Mouse (Mus musculus) CH12.LX (cell line): ENCODE results near the gene Mon1b. TPM values are rescaled to one million over a fixed set of nuclear protein-coding genes. Genes with fewer than 3 reads are reported as not detected.

Experiments
- DNase-seq: peaks from one replicate; pipeline ENCODE4 v3.0.0-alpha.2; 2013; ENCODE audit errors: extremely low read depth
- H3K27ac ChIP-seq: 2 replicates; pipeline ENCODE4 v1.5.1; 2012; ENCODE audit warnings: low read depth, mild to moderate bottlenecking, control low read depth, moderate library complexity; ENCODE audit not compliant: insufficient read depth
- H3K27me3 ChIP-seq: replicated peaks from 2 replicates; pipeline ENCODE3; 2012; ENCODE audit warnings: inconsistent platforms
- H3K36me3 ChIP-seq, 2 experiments: replicated peaks in 1 of 2; 2 replicates each; pipeline versions ENCODE3 to v1.6.1; 2012; ENCODE audit warnings: inconsistent platforms in 1 of 2, low read length in 1 of 2, mild to moderate bottlenecking in 1 of 2, mixed read lengths in 1 of 2, moderate library complexity in 1 of 2; ENCODE audit not compliant: control insufficient read depth in 1 of 2, insufficient read depth in 1 of 2
- H3K4me1 ChIP-seq, 2 experiments: 2 replicates each; pipeline ENCODE4 v1.6.1; 2012; ENCODE audit warnings: inconsistent platforms in 1 of 2, moderate library complexity in 1 of 2; ENCODE audit not compliant: insufficient read depth in 2 of 2, control insufficient read depth in 1 of 2
- H3K4me2 ChIP-seq: 2 replicates; pipeline ENCODE4 v1.6.1; 2012; ENCODE audit warnings: low read depth, mild to moderate bottlenecking, control low read depth; ENCODE audit not compliant: poor library complexity, insufficient read depth, severe bottlenecking
- H3K4me3 ChIP-seq, 3 experiments: fragments of 150-350 bp in 1 of 3; sonication (generic) in 1 of 3; replicated peaks in 1 of 3; 2 replicates each; pipeline versions ENCODE3 to v1.5.1; 2011 to 2012; ENCODE audit warnings: low read depth in 2 of 3, low read length in 2 of 3, mild to moderate bottlenecking in 2 of 3, moderate library complexity in 2 of 3, control low read depth in 1 of 3, improper control_type of control experiment in 1 of 3, inconsistent platforms in 1 of 3, mixed read lengths in 1 of 3; ENCODE audit not compliant: poor library complexity in 1 of 3
- H3K79me2 ChIP-seq: replicated peaks from 2 replicates; pipeline ENCODE4 v1.6.1; 2012; ENCODE audit warnings: mild to moderate bottlenecking, moderate library complexity; ENCODE audit not compliant: control insufficient read depth, poor library complexity, insufficient read depth, severe bottlenecking; ENCODE audit errors: extremely low read depth
- H3K9ac ChIP-seq: 2 replicates; pipeline ENCODE4 v1.6.1; 2012; ENCODE audit warnings: low read depth, mild to moderate bottlenecking, control low read depth, moderate library complexity; ENCODE audit not compliant: insufficient read depth
- H3K9me3 ChIP-seq: replicated peaks from 2 replicates; pipeline ENCODE3; 2012; ENCODE audit warnings: low read length, inconsistent platforms, mixed read lengths
- CHD2 ChIP-seq: IDR thresholded peaks from 2 replicates; pipeline ENCODE4 v1.6.1; 2011; ENCODE audit warnings: low read length, improper control_type of control experiment
- CTCF ChIP-seq, 2 experiments: IDR thresholded peaks in 1 of 2; conservative IDR thresholded peaks in 1 of 2; 2 replicates each; pipeline ENCODE4 v1.5.1; 2011 to 2012; ENCODE audit warnings: low read depth in 2 of 2, low read length in 2 of 2, improper control_type of control experiment in 1 of 2, inconsistent platforms in 1 of 2, mild to moderate bottlenecking in 1 of 2, moderate library complexity in 1 of 2
- ELF1 ChIP-seq: IDR thresholded peaks from 2 replicates; pipeline ENCODE4 v1.6.1; 2014; ENCODE audit warnings: low read depth, mild to moderate bottlenecking, inconsistent platforms, low read length, improper control_type of control experiment
- ETS1 ChIP-seq: conservative IDR thresholded peaks from 2 replicates; pipeline ENCODE4 v1.6.1; 2012; ENCODE audit warnings: low read depth, mild to moderate bottlenecking, inconsistent platforms, low read length, improper control_type of control experiment, moderate library complexity
- HCFC1 ChIP-seq: IDR thresholded peaks from 2 replicates; pipeline ENCODE4 v1.6.1; 2012; ENCODE audit warnings: low read depth, mild to moderate bottlenecking, inconsistent platforms, low read length, improper control_type of control experiment
- JUN ChIP-seq: IDR thresholded peaks from 2 replicates; pipeline ENCODE4 v1.6.1; 2011; ENCODE audit warnings: low read depth, mild to moderate bottlenecking, low read length, improper control_type of control experiment, moderate library complexity; ENCODE audit not compliant: insufficient read depth
- KAT2A ChIP-seq: IDR thresholded peaks from 2 replicates; pipeline ENCODE4 v1.6.1; 2012; ENCODE audit warnings: low read length, improper control_type of control experiment, inconsistent platforms; ENCODE audit not compliant: insufficient replicate concordance
- MAFK ChIP-seq: IDR thresholded peaks from 2 replicates; pipeline ENCODE4 v1.6.1; 2011; ENCODE audit warnings: low read length, improper control_type of control experiment; ENCODE audit not compliant: insufficient replicate concordance
- MAX ChIP-seq: IDR thresholded peaks from 2 replicates; pipeline ENCODE4 v1.6.1; 2011; ENCODE audit warnings: low read length, improper control_type of control experiment
- MAZ ChIP-seq: IDR thresholded peaks from 2 replicates; pipeline ENCODE4 v1.6.1; 2012; ENCODE audit warnings: low read depth, mild to moderate bottlenecking, inconsistent platforms, low read length, improper control_type of control experiment, moderate library complexity
- MEF2A ChIP-seq: IDR thresholded peaks from 2 replicates; pipeline ENCODE4 v1.6.1; 2014; ENCODE audit warnings: low read depth, mild to moderate bottlenecking, inconsistent platforms, low read length, improper control_type of control experiment, borderline replicate concordance
- NELFE ChIP-seq: IDR thresholded peaks from 2 replicates; pipeline ENCODE4 v1.6.1; 2011; ENCODE audit warnings: low read depth, low read length, improper control_type of control experiment
- NRF1 ChIP-seq: IDR thresholded peaks from 2 replicates; pipeline ENCODE4 v1.6.1; 2014; ENCODE audit warnings: low read depth, mild to moderate bottlenecking, inconsistent platforms, low read length, improper control_type of control experiment, moderate library complexity
- PAX5 ChIP-seq: IDR thresholded peaks from 2 replicates; pipeline ENCODE4 v1.6.1; 2012; ENCODE audit warnings: low read length, inconsistent platforms, mixed read lengths
- POLR2AphosphoS2 ChIP-seq: IDR thresholded peaks from 2 replicates; pipeline ENCODE4 v1.6.1; 2011; ENCODE audit warnings: low read depth, low read length, improper control_type of control experiment
- RAD21 ChIP-seq: IDR thresholded peaks from 2 replicates; pipeline ENCODE4 v1.6.1; 2011; ENCODE audit warnings: low read depth, mild to moderate bottlenecking, low read length, improper control_type of control experiment, moderate library complexity
- SIN3A ChIP-seq: IDR thresholded peaks from 2 replicates; pipeline ENCODE4 v1.6.1; 2012; ENCODE audit warnings: low read length, improper control_type of control experiment, inconsistent platforms
- TBP ChIP-seq: conservative IDR thresholded peaks from 2 replicates; pipeline ENCODE4 v1.6.1; 2011; ENCODE audit warnings: low read depth, low read length, improper control_type of control experiment
- TCF12 ChIP-seq: IDR thresholded peaks from 2 replicates; pipeline ENCODE4 v1.6.1; 2014; ENCODE audit warnings: low read depth, mild to moderate bottlenecking, inconsistent platforms, low read length, improper control_type of control experiment
- UBTF ChIP-seq: IDR thresholded peaks from 2 replicates; pipeline ENCODE4 v1.6.1; 2012; ENCODE audit warnings: low read depth, mild to moderate bottlenecking, inconsistent platforms, low read length, improper control_type of control experiment, moderate library complexity
- USF1 ChIP-seq: IDR thresholded peaks from 2 replicates; pipeline ENCODE4 v1.6.1; 2014; ENCODE audit warnings: low read depth, mild to moderate bottlenecking, inconsistent platforms, low read length, improper control_type of control experiment
- USF2 ChIP-seq: conservative IDR thresholded peaks from 2 replicates; pipeline ENCODE4 v1.6.1; 2011; ENCODE audit warnings: low read depth, low read length, improper control_type of control experiment
- ZKSCAN1 ChIP-seq: IDR thresholded peaks from 2 replicates; pipeline ENCODE4 v1.6.1; 2012; ENCODE audit warnings: low read depth, inconsistent platforms, low read length, improper control_type of control experiment, borderline replicate concordance
- ZNF384 ChIP-seq: IDR thresholded peaks from 2 replicates; pipeline ENCODE4 v1.6.1; 2012; ENCODE audit warnings: low read depth, low read length, improper control_type of control experiment, inconsistent platforms
- dilution Hi-C: fragments of 300-500 bp; cut with MboI; formaldehyde crosslinking; loops from 2 replicates; pipeline ENCODE4 v1.14.3; 2020; ENCODE audit warnings: low sequenced_read_pairs; ENCODE audit not compliant: extremely low pct_unique_long_range_greater_than_20kb, extremely low pct_ligation_motif_present
- in situ Hi-C: fragments of 300-500 bp; cut with MboI; formaldehyde crosslinking; loops from 3 replicates; pipeline ENCODE4 v1.14.3; 2019; ENCODE audit warnings: low sequenced_read_pairs, low pct_ligation_motif_present, low pct_unique_long_range_greater_than_20kb, mixed read lengths
- polyA plus RNA-seq: library from polyadenylated mRNA; unstranded; fragments of >175 nt; gene quantifications from 2 replicates; pipeline ENCODE4 v1.2.1, GENCODE M21; 2012; ENCODE audit warnings: low read depth; ENCODE audit not compliant: insufficient read length
- total RNA-seq, 2 experiments: library from RNA; depleted of rRNA; stranded (reverse); fragments of 300-350 nt in 1 of 2; fragments of >200 nt in 1 of 2; gene quantifications; 2 replicates each; pipeline ENCODE4 v1.2.3; 2012 to 2014

Gene Mon1b
- total and polyA plus RNA-seq, 3 experiments: 7.2 to 17.1 (median 15.2) TPM

DNA sequence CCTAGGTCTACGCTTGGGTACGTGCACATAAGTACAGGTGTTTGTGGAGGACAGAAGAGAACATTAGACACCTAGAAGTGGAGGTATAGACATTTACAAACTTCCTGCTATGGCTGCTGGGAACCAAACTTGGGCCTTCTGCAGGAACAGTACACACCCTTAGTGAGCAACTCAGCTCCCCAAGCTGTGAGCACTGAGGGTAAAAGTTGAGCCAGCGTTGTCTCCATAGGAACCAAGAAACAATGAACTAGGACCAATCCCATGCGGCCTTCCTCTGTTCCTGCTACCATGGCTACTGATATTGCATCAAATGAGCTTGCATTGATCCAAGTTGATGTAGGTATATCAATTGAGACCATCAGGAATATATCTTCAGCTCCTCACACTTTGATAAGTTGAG, 29.6 kb downstream of the Mon1b start:
- Histone ChIP-seq H3K4me2 (no peak overlapping the region), H3K27me3 (no peaks in the 10 kb centered on the region), H3K36me3 (peaks cover 0 to 2% of the 10 kb centered on the region in 2 experiments), H3K4me3 (no peak overlapping the region), H3K27ac (no peak overlapping the region), H3K9ac (no peak overlapping the region), H3K4me1 (peaks cover 2 to 16% of the 10 kb centered on the region in 2 experiments; a peak in 2 of 4 replicates), H3K9me3 (no peaks in the 10 kb centered on the region), H3K79me2 (no peaks in the 10 kb centered on the region)
- in situ Hi-C loops: loop anchor here (10.0 to 25.0 kb wide), 2 partner anchors 320 to 772 kb away; partner anchors contain the start of gene Wwox
- no peak for DNase-seq
- TF ChIP-seq ELF1 (no peak), HCFC1 (no peak), RAD21 (no peak), MEF2A (no peak), ZNF384 (no peak), MAFK (no peak), MAZ (no peak)
- dilution Hi-C loops: no loop called here

DNA sequence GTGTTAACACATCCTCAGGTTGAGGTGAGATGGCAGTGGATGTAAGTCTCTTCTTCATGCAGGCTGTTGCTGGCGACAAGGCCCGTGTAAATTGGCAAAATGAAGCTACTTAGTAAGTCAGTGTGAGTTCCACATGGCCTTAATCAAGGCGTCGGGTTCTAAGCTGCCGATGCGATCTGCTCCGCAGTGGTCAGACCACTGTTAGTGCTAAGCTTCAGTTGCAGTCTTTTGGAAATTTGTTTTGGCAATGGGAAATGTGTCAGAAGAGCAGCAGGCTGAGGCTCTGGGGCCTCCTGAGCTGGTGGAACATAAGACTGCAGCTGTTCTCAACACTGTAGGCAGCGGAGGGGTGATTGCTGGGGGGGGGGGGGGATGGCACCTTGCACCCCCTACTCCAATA, 30.6 kb downstream of the Mon1b start:
- DNase-seq: no peak
- dilution Hi-C loops: no loop called here
- Histone ChIP-seq H3K9ac (no peak overlapping the region), H3K4me2 (no peak overlapping the region), H3K79me2 (no peaks in the 10 kb centered on the region), H3K27me3 (no peaks in the 10 kb centered on the region), H3K4me1 (peaks cover 2 to 17% of the 10 kb centered on the region in 2 experiments; a peak in 2 of 4 replicates), H3K4me3 (no peak overlapping the region), H3K9me3 (no peaks in the 10 kb centered on the region), H3K36me3 (no peaks in the 10 kb centered on the region), H3K27ac (no peak overlapping the region)
- TF ChIP-seq PAX5: no peak
- TF ChIP-seq JUN: no peak
- TF ChIP-seq ELF1: no peak
- TF ChIP-seq USF1: no peak
- TF ChIP-seq TBP: no peak
- no peak for TF ChIP-seq RAD21
- TF ChIP-seq KAT2A: no peak
- no peak for TF ChIP-seq ETS1
- TF ChIP-seq NELFE: no peak
- TF ChIP-seq SIN3A: no peak
- no peak for TF ChIP-seq CTCF (conservative IDR thresholded peaks at IDR 0.05 in 1 of 2, IDR thresholded peaks at IDR 0.05 in 1 of 2; ENCODE audit: low read depth in 2 of 2, low read length in 2 of 2)
- TF ChIP-seq MAX: no peak
- no peak for TF ChIP-seq MAZ
- TF ChIP-seq ZKSCAN1: no peak
- TF ChIP-seq UBTF: no peak
- TF ChIP-seq NRF1: no peak
- TF ChIP-seq CHD2: no peak
- no peak for TF ChIP-seq POLR2AphosphoS2
- TF ChIP-seq TCF12: no peak
- no peak for TF ChIP-seq USF2
- in situ Hi-C loops: loop anchor here (10.0 to 25.0 kb wide), 2 partner anchors 319 to 771 kb away; partner anchors contain the start of gene Wwox
